Mouse (Mus musculus) testis, postnatal 14 days (tissue): ENCODE measurements around the gene Gm28961.
"Not testable (repeated sequence)": the region's sequence is repeated elsewhere in the genome, so short reads cannot be mapped to it uniquely, and the experiment has no call there.

Experiments
- DNase-seq: peaks from one replicate; pipeline ENCODE4 v3.0.0; 2021; ENCODE audit warnings: low spot score

The Gm28961 gene

GRCm38 (mm10) chrY:57705397-57705796, at the start of gene Gm28961:
TSS of gene Gm28961 (plus strand) at chrY:57705697.
- DNase-seq, result not testable (repeated sequence)
